Mouse (Mus musculus) hindbrain, embryonic 11.5 days (tissue): ENCODE measurements around the gene F3. TPM values are rescaled to one million over a fixed set of nuclear protein-coding genes. Genes with fewer than 3 reads are reported as not detected.

ENCODE experiments used
- ATAC-seq: fragments of 200-750 bp; cut with Nextera tagmentation; 2 replicates; pipeline ENCODE4 v1.8.0; 2017; ENCODE audit warnings: mild to moderate bottlenecking, moderate TSS enrichment, moderate library complexity; ENCODE audit not compliant: low FRiP score
- DNase-seq: peaks from one replicate; pipeline ENCODE4 v3.0.0-alpha.2; 2015; ENCODE audit warnings: low spot score
- H3K27ac ChIP-seq: fragments of 300-500 bp; sonication (generic); 2 replicates; pipeline ENCODE4 v1.5.1; 2014; ENCODE audit warnings: mild to moderate bottlenecking, low read depth, low read length
- H3K27me3 ChIP-seq: fragments of 300-500 bp; sonication (generic); 2 replicates; pipeline ENCODE4 v1.6.1; 2014; ENCODE audit warnings: mild to moderate bottlenecking, low read length, moderate library complexity, mixed read lengths; ENCODE audit not compliant: control insufficient read depth, insufficient read depth
- H3K36me3 ChIP-seq: fragments of 300-500 bp; sonication (generic); 2 replicates; pipeline ENCODE4 v1.6.1; 2014; ENCODE audit warnings: mild to moderate bottlenecking, low read length, moderate library complexity, mixed read lengths; ENCODE audit not compliant: control insufficient read depth, insufficient read depth
- H3K4me1 ChIP-seq: fragments of 300-500 bp; sonication (generic); replicated peaks from 2 replicates; pipeline ENCODE4 v1.6.1; 2014; ENCODE audit warnings: low read length, mixed read lengths; ENCODE audit not compliant: control insufficient read depth, insufficient read depth
- H3K4me2 ChIP-seq: fragments of 300-500 bp; sonication (generic); replicated peaks from 2 replicates; pipeline ENCODE4 v1.6.1; 2014; ENCODE audit warnings: mild to moderate bottlenecking, low read depth, low read length
- H3K4me3 ChIP-seq: fragments of 300-500 bp; sonication (generic); 2 replicates; pipeline ENCODE4 v1.5.1; 2014; ENCODE audit warnings: low read depth, low read length
- H3K9ac ChIP-seq: fragments of 300-500 bp; sonication (generic); 2 replicates; pipeline ENCODE4 v1.6.1; 2014; ENCODE audit warnings: low read depth, low read length
- H3K9me3 ChIP-seq: fragments of 300-500 bp; sonication (generic); 2 replicates; pipeline ENCODE4 v1.6.1; 2016; ENCODE audit warnings: low read length; ENCODE audit not compliant: control insufficient read depth
- WGBS: fragments of 180-500 bp; shearing (Covaris S2); extraction: QIAGEN DNeasy Blood & Tissue Kit; methylation state at CpG from one replicate; pipeline ENCODE4 v1.1.7; 2014; 5-methylcytosine and 5-hydroxymethylcytosine counted together
- polyA plus RNA-seq: library from polyadenylated mRNA; unstranded; fragments of >200 nt; fragmentation: Nextera tagmentation; extraction: Ambion mirVana; gene quantifications from 2 replicates; pipeline ENCODE4 v1.2.1, GENCODE M21; 2014

The F3 gene
- polyA plus RNA-seq, 1 experiment from 2014 or later, result 13.6 TPM

DNA sequence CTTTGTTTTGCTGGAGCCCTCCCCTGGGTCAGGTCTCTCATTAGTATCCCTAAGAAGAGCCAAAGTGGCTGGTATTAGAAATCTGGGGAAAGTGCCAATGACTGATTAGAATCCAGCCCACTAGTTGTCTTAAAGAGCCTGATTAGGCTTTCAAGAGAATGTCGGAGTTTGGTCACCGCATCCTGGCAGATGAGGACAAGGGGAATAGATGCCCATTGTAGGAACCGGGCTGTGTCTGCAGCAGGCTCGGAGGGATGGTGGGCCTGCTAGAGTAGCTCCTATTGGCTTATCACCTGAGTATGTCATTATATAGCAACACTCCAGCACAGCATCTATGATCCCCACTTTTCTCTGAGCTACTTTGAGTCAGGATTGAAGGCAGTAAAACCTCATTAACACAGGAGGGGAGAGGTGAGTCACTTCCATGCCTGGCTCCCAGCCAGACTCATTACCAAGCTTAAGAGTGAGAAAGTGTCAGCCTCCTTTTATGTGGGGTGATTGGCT, 36.9 kb upstream of the F3 start:
- no peaks in the 10 kb centered on the region for H3K36me3 ChIP-seq
- WGBS, result 84% methylated on average over 4 of the region's 4 CpGs
- no peak overlapping the region for H3K4me3 ChIP-seq
- DNase-seq (no peak), ATAC-seq (no peak)
- no peak overlapping the region for H3K4me2 ChIP-seq
- H3K9ac ChIP-seq, result no peak overlapping the region
- H3K27ac ChIP-seq, result no peak overlapping the region
- H3K9me3 ChIP-seq, result no peaks in the 10 kb centered on the region
- no peaks in the 10 kb centered on the region for H3K4me1 ChIP-seq
- H3K27me3 ChIP-seq, result no peaks in the 10 kb centered on the region

DNA sequence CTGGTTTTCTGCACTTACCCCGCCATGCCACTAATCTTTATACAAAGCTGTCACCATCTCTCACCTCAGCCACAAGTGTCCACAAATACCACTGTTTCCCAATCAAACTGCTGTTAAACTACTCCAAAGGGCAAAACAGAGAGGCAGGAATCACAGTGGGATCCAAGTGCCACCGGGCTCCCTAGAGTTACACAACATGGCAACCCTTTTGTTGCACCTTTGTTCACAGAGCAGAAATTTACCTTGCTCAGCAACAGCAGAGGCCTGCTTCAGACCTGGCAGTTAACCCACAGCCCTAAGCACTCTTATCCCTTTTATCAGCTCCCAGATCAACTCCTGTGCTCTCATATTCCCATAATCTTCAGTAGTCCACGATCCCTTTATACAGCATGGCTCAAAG, 35.6 kb upstream of the F3 start:
- Histone ChIP-seq H3K4me3 (no peak overlapping the region), H3K4me1 (no peaks in the 10 kb centered on the region)
- 81% methylated on average over 3 of the region's 3 CpGs for WGBS

DNA sequence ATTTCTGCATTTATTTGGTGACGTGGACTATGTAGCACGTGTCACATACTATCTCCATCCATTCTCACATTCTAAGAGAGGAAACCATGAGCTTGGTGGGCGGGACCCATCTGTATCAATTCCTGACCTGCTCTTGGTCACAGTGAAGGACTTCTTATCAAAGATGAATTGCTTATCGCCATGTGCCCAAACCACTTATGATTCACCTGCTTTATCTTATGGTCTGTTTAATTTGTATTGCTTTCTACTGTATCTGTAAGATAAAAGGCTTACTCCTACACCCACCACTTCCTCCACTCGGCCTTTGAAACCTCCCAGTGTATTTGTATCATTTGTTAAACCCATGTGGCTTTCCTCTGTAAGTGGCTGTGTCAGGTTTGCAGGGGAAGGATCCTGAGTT, 34.3 kb upstream of the F3 start:
- 83% methylated on average over 5 of the region's 5 CpGs for WGBS
- Histone ChIP-seq H3K36me3 (no peaks in the 10 kb centered on the region), H3K27ac (no peak overlapping the region), H3K4me3 (no peak overlapping the region), H3K4me1 (no peaks in the 10 kb centered on the region), H3K27me3 (no peaks in the 10 kb centered on the region), H3K9ac (no peak overlapping the region), H3K4me2 (no peak overlapping the region), H3K9me3 (no peaks in the 10 kb centered on the region)
- DNase-seq (no peak), ATAC-seq (no peak)

More for the DNA sequence above, 35.6 kb upstream of the F3 start:
- no peak overlapping the region for H3K9ac ChIP-seq
- no peaks in the 10 kb centered on the region for H3K27me3 ChIP-seq
- no peak overlapping the region for H3K27ac ChIP-seq
- H3K4me2 ChIP-seq, result no peak overlapping the region
- H3K9me3 ChIP-seq, result no peaks in the 10 kb centered on the region
- ATAC-seq (no peak), DNase-seq (no peak)
- H3K36me3 ChIP-seq, result no peaks in the 10 kb centered on the region

DNA sequence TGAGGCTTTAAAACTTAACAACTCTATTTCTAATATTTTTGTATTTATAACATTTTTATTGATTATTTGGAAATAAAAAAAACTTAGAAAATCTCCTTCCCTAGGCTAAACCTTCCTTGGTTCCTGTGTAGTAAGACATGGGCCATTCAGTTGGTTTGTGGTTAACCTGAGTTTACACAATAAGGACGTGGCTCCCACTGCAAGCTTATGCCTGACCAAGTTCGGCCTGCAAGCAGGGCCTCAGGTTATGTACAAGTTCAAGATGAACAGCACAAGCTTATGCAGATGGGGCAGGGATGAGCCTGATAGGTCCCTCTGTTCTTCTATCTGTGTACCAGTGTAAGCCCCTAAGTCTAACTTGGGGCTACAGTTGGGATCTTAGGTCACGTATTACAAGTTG, 33.6 kb upstream of the F3 start:
- ATAC-seq (no peak), DNase-seq (no peak)
- Histone ChIP-seq H3K4me2 (no peak overlapping the region), H3K9ac (no peak overlapping the region), H3K9me3 (no peaks in the 10 kb centered on the region), H3K4me1 (no peaks in the 10 kb centered on the region), H3K4me3 (no peak overlapping the region), H3K36me3 (no peaks in the 10 kb centered on the region), H3K27me3 (no peaks in the 10 kb centered on the region), H3K27ac (no peak overlapping the region)
- WGBS, result 90% methylated on average over 3 of the region's 3 CpGs

DNA sequence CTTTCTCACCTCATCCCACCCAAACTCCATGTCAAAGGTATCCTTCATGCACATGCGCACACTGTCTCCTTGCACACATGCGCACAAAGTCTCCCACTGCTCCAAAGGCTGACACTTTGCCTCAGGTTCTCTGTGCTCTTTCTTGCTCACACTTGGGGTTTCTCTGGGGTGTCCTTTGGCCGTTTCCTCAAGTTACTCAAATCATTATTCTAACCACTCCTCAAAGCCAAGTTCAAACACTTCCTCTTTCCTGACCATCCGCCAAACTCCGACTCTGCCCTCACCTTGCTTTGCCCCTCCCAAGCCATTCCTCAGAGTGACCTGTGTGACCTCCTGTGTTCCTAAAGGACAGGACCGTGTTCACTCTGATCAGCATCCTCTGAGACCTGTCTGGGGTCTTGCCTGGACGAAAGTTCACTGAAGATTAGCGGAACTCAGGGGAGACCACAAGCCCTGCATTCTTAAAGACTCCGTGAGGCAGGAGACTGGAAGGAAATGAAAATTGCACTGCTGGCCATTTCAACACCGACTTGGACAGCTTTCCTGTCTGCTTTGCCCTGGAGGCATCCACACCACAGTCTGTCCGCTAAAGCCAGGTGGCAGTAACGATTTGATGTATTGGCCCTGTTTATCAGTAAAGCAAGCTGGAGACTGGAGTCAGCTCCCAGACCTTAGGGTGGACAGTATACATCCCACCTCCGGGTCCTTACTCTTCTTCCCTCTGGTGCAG, 30.2 kb upstream of the F3 start:
- ATAC-seq (no peak), DNase-seq (no peak)
- no peak overlapping the region for H3K4me2 ChIP-seq
- H3K27me3 ChIP-seq, result no peaks in the 10 kb centered on the region
- WGBS, result 77% methylated on average over 13 of the region's 13 CpGs
- H3K36me3 ChIP-seq, result no peaks in the 10 kb centered on the region
- H3K4me1 ChIP-seq, result no peaks in the 10 kb centered on the region
- H3K9me3 ChIP-seq, result no peaks in the 10 kb centered on the region
- no peak overlapping the region for H3K27ac ChIP-seq
- no peak overlapping the region for H3K9ac ChIP-seq
- no peak overlapping the region for H3K4me3 ChIP-seq

DNA sequence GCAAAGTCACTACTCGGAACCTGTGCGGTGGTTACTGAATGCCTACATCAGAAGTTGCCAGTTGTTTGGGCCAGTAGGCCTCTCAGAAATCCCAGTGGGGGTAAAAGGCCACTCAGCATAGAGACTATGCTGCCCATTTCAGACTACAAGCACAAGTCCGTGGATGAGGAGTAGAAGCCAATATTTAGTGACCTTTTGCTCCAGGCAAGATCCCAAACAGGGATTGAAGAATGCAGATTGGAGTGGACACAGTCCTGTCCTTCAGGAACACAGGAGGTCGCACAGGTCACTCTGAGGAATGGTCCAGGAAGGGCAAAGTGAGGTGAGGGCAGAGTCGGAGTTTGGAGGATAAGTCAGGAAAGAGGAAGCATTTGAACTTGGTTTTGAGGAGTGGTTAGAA, 29.6 kb upstream of the F3 start:
- ATAC-seq (no peak), DNase-seq (no peak)
- WGBS, result 90% methylated on average over 5 of the region's 5 CpGs
- Histone ChIP-seq H3K9ac (no peak overlapping the region), H3K27me3 (no peaks in the 10 kb centered on the region), H3K36me3 (no peaks in the 10 kb centered on the region), H3K4me1 (no peaks in the 10 kb centered on the region), H3K4me3 (no peak overlapping the region), H3K4me2 (no peak overlapping the region), H3K9me3 (no peaks in the 10 kb centered on the region), H3K27ac (no peak overlapping the region)

DNA sequence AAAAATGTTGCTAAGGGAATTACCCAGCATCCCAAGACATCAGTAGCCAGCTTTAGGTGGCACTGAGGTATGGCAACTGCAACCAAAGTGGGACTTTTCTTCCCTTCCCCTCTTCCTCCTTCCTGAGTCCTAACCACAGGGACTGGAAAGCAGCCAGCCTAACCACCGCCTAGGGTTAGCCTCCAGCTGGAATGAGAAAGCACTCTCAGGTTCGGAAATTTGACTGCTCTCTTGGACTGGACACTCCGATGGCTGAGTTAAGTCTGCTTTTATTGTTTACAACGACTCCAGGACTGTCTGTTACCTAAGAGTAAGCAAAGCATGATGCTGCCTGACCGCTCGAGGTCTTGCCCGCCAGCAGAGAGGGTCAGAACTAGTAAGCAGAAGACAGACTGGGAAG, 26.2 kb upstream of the F3 start:
- 90% methylated on average over 7 of the region's 7 CpGs for WGBS
- Histone ChIP-seq H3K9me3 (no peaks in the 10 kb centered on the region), H3K4me2 (no peak overlapping the region), H3K4me1 (peaks cover 5% of the 10 kb centered on the region), H3K27ac (no peak overlapping the region), H3K36me3 (no peaks in the 10 kb centered on the region), H3K9ac (no peak overlapping the region), H3K27me3 (no peaks in the 10 kb centered on the region), H3K4me3 (no peak overlapping the region)
- DNase-seq, result no peak
- ATAC-seq, result no peak

DNA sequence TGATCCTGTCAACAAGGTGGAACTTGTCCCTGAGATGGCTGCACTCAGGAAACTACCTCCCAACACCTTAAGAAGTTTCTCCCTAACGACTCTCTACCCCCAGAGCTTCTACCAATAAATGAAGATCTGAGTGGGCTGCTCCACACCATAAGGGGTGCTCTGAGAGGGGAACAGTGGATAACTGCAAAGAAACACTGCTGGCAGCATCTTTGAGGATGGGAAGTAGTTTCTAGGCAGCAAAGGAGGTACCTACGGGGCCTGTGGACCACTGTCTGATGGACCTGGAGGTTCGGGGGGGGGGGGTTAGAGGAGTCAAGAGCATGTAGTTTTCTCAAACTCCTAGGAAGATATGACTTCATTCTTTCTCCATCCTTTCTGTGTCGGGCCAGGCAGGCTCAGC, 23.9 kb upstream of the F3 start:
- no peaks in the 10 kb centered on the region for H3K27me3 ChIP-seq
- no peaks in the 10 kb centered on the region for H3K36me3 ChIP-seq
- H3K9ac ChIP-seq, result no peak overlapping the region
- H3K4me3 ChIP-seq, result no peak overlapping the region
- DNase-seq, result no peak
- H3K9me3 ChIP-seq, result no peaks in the 10 kb centered on the region
- no peak; the same call in 1 of the 2 replicates for ATAC-seq
- peaks cover 5% of the 10 kb centered on the region for H3K4me1 ChIP-seq
- 82% methylated on average over 4 of the region's 4 CpGs for WGBS
- H3K27ac ChIP-seq, result peak overlapping the region; percentile 70
- no peak overlapping the region for H3K4me2 ChIP-seq

DNA sequence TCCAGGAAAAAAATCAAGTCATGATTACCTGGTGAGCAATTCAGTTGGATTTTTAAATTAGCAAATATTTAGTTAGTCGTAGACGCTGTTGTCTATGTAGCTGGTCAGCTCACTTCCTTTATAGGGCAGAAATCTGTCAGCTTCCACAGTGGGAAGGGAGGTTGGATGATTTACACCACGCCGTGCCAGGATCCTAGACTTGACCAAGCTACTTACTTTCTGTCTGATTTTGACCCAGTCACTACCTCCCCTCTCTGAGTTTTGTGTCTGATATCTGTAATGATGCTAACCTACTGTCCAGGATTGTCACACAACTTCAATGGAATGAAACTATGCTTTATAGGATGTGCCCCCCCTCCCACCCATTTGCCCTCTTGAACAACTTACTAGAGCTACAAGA, 23.5 kb upstream of the F3 start:
- H3K4me3 ChIP-seq, result no peak overlapping the region
- H3K27me3 ChIP-seq, result no peaks in the 10 kb centered on the region
- no peak overlapping the region for H3K4me2 ChIP-seq
- H3K9me3 ChIP-seq, result no peaks in the 10 kb centered on the region
- no peak overlapping the region for H3K9ac ChIP-seq
- peaks cover 5% of the 10 kb centered on the region for H3K4me1 ChIP-seq
- ATAC-seq, result peak; percentile 61
- H3K36me3 ChIP-seq, result no peaks in the 10 kb centered on the region
- peak; percentile 35 for DNase-seq
- 73% methylated on average over 4 of the region's 4 CpGs for WGBS
- peak overlapping the region; percentile 70 for H3K27ac ChIP-seq
